Mouse (Mus musculus) layer of hippocampus, adult 6 months (tissue): ENCODE measurements around the gene Atp2c2. TPM values are rescaled to one million over a fixed set of nuclear protein-coding genes. Genes with fewer than 3 reads are reported as not detected.

Source experiments
- long read RNA-seq, 2 experiments: library from polyadenylated mRNA; unstranded; transcript quantifications; one replicate each; pipeline ENCODE4 v2.0.0; 2019 to 2020
- polyA plus RNA-seq: library from polyadenylated mRNA; unstranded; fragments of <200 nt; fragmentation: Nextera tagmentation; gene quantifications from 2 replicates; pipeline ENCODE4 v1.2.3, GENCODE M21; 2021

The Atp2c2 gene
- polyA plus RNA-seq: 0.23 and 0.33 TPM in 2 replicates
- long read RNA-seq, experiment 1, partial matches to known transcripts: 0 of 1 reads
- long read RNA-seq, experiment 1, other reads (novel, unspliced or antisense): 1 of 1 reads
- long read RNA-seq, experiment 2, partial matches to known transcripts: 7 of 12 reads
- long read RNA-seq, experiment 2, other reads (novel, unspliced or antisense): 5 of 12 reads

GRCm38 (mm10) chr8:119699549-119700134 is at the start of gene Atp2c2:
Gene Atp2c2, plus strand, starts transcription at chr8:119700009.

DNA sequence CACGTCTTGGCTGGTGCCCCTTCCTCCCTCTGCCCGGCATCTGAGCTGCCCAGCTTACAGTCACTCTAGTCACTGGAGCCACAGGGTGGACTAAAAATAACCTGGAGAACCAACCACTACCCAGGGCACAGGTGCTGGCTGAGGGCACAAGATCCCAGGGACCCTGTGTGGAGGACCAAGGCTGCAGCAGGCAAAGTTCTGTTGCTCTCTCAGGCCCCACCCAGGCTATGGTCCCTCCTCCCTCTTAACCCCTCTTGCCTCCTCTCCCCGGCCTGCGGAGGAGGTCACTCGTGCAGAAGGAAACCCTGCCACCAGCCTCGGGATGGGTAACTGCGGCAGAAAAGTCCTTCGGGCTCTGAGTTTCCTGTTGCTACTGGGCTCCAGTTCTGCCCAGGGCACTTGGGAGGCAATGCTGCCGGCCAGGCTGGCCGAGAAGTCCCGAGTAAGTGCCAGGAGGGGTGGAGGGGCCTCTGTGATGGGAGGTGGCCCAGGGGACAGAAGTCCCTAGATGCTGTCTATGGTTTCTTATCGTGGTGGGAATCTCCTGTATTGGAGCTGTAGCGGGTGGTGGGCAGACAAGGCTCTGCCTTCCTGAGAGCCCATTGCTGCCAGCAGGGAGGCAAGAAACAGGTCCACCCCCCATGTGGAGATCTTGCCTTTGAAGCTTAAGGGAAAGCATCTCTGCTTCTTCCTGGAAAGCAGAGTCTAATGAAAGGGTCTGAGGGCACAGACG is 33.4 kb upstream of the Atp2c2 start, which contains the start of gene Wfdc1:
Gene Wfdc1, plus strand, starts transcription at position 147 of the 733 bp plus-strand sequence.

GRCm38 (mm10) chr8:119778263-119778662 is 78.5 kb downstream of the Atp2c2 start, which contains the start of gene Tldc1:
Gene Tldc1, minus strand, starts transcription at chr8:119778416.

Other genes starting within 250 kb of the Atp2c2 start
- not detected in 2 replicates for gene Slc38a8, start 198.3 kb upstream of the Atp2c2 start, polyA plus RNA-seq
- gene Mbtps1, start 141.3 kb upstream of the Atp2c2 start, polyA plus RNA-seq: 15.0 and 16.7 TPM in 2 replicates
- gene Hsdl1, start 124.8 kb upstream of the Atp2c2 start, polyA plus RNA-seq: 39.3 and 40.8 TPM in 2 replicates
- 0.79 and 0.95 TPM in 2 replicates for gene Dnaaf1, start 124.8 kb upstream of the Atp2c2 start, polyA plus RNA-seq
- gene Taf1c, start 94.8 kb upstream of the Atp2c2 start, polyA plus RNA-seq: 3.2 and 3.5 TPM in 2 replicates
- 0.08 TPM in 1 of 2 replicates, not detected in the other for gene Adad2, start 87.3 kb upstream of the Atp2c2 start, polyA plus RNA-seq
- gene Kcng4, start 64.3 kb upstream of the Atp2c2 start, polyA plus RNA-seq: 4.7 TPM in 2 replicates
- gene Wfdc1, start 33.6 kb upstream of the Atp2c2 start, polyA plus RNA-seq: 12.7 and 15.6 TPM in 2 replicates
- gene Tldc1, start 78.4 kb downstream of the Atp2c2 start, polyA plus RNA-seq: 5.9 and 7.4 TPM in 2 replicates
- 41.9 and 50.8 TPM in 2 replicates for gene Cotl1, start 140.5 kb downstream of the Atp2c2 start, polyA plus RNA-seq
- 6.8 TPM in 2 replicates for gene Klhl36, start 162.3 kb downstream of the Atp2c2 start, polyA plus RNA-seq
- gene Usp10, start 210.4 kb downstream of the Atp2c2 start, polyA plus RNA-seq: 64.5 and 68.1 TPM in 2 replicates
- gene Gm20388, start 210.8 kb downstream of the Atp2c2 start, polyA plus RNA-seq: 3.1 and 5.9 TPM in 2 replicates